Mouse (Mus musculus): ENCODE data around the gene Ppcs. TPM values are rescaled to one million over a fixed set of nuclear protein-coding genes. Genes with fewer than 3 reads are reported as not detected.

Ppcs gene
- polyA plus RNA-seq, 2 experiments: 15.3 to 28.4 TPM

GRCm38 (mm10) chr4:119389184-119389583, 33.0 kb downstream of the Ppcs start:
- no peak overlapping the region for H3K27ac ChIP-seq (replicated peaks; ENCODE audit: low read depth, low read length)
- H3K9ac ChIP-seq (ENCODE audit: low read depth, low read length, severe bottlenecking): no peak overlapping the region
- no peaks in the 10 kb centered on the region for H3K36me3 ChIP-seq (ENCODE audit: control insufficient read depth, insufficient read depth, low read length)
- no peak overlapping the region for H3K4me2 ChIP-seq (replicated peaks; ENCODE audit: low read depth, low read length, severe bottlenecking)
- no peaks in the 10 kb centered on the region for H3K4me1 ChIP-seq (ENCODE audit: control insufficient read depth, insufficient read depth, low read length)
- H3K27me3 ChIP-seq (ENCODE audit: control insufficient read depth, insufficient read depth, low read length): no peaks in the 10 kb centered on the region
- no peak overlapping the region for H3K4me3 ChIP-seq (replicated peaks; ENCODE audit: low read length)
- 54% methylated on average over 3 of the region's 3 CpGs for WGBS
- ATAC-seq (ENCODE audit: low FRiP score, low read depth) (no peak), DNase-seq (ENCODE audit: low spot score) (no peak)
- no peak for TF ChIP-seq POLR2A (IDR thresholded peaks at IDR 0.05; ENCODE audit: borderline replicate concordance, extremely low read depth, insufficient read depth, insufficient read length)
- H3K9me3 ChIP-seq (ENCODE audit: control insufficient read depth, low read length): no peaks in the 10 kb centered on the region; the same call in 1 of the 2 replicates

GRCm38 (mm10) chr4:119381471-119382190, 40.6 kb downstream of the Ppcs start:
- Histone ChIP-seq H3K27ac (replicated peaks; ENCODE audit: low read depth, low read length) (no peak overlapping the region), H3K4me2 (replicated peaks; ENCODE audit: low read depth, low read length, severe bottlenecking) (no peak overlapping the region), H3K36me3 (ENCODE audit: control insufficient read depth, insufficient read depth, low read length) (no peaks in the 10 kb centered on the region), H3K9ac (ENCODE audit: low read depth, low read length, severe bottlenecking) (no peak overlapping the region), H3K4me3 (replicated peaks; ENCODE audit: low read length) (no peak overlapping the region), H3K4me1 (ENCODE audit: control insufficient read depth, insufficient read depth, low read length) (no peaks in the 10 kb centered on the region), H3K27me3 (ENCODE audit: control insufficient read depth, insufficient read depth, low read length) (no peaks in the 10 kb centered on the region), H3K9me3 (ENCODE audit: control insufficient read depth, low read length) (no peaks in the 10 kb centered on the region)
- no peak for TF ChIP-seq POLR2A (IDR thresholded peaks at IDR 0.05; ENCODE audit: borderline replicate concordance, extremely low read depth, insufficient read depth, insufficient read length)
- ATAC-seq (ENCODE audit: low FRiP score, low read depth) (no peak), DNase-seq (ENCODE audit: low spot score) (no peak)
- WGBS: 76% methylated on average over 7 of the region's 7 CpGs

GRCm38 (mm10) chr4:119369460-119369859, 52.8 kb downstream of the Ppcs start:
- DNase-seq (ENCODE audit: low spot score): no peak
- ATAC-seq (ENCODE audit: low FRiP score, low read depth): no peak
- TF ChIP-seq POLR2A (IDR thresholded peaks at IDR 0.05; ENCODE audit: borderline replicate concordance, extremely low read depth, insufficient read depth, insufficient read length): no peak
- Histone ChIP-seq H3K4me2 (replicated peaks; ENCODE audit: low read depth, low read length, severe bottlenecking) (no peak overlapping the region), H3K9me3 (ENCODE audit: control insufficient read depth, low read length) (no peaks in the 10 kb centered on the region), H3K4me3 (replicated peaks; ENCODE audit: low read length) (no peak overlapping the region), H3K9ac (ENCODE audit: low read depth, low read length, severe bottlenecking) (no peak overlapping the region), H3K27ac (replicated peaks; ENCODE audit: low read depth, low read length) (no peak overlapping the region), H3K36me3 (ENCODE audit: control insufficient read depth, insufficient read depth, low read length) (no peaks in the 10 kb centered on the region), H3K27me3 (ENCODE audit: control insufficient read depth, insufficient read depth, low read length) (no peaks in the 10 kb centered on the region), H3K4me1 (ENCODE audit: control insufficient read depth, insufficient read depth, low read length) (no peaks in the 10 kb centered on the region)
- 83% methylated on average over 6 of the region's 6 CpGs for WGBS

Other genes starting within 250 kb of the Ppcs start
- 10.6 and 13.1 TPM in 2 replicates for gene Zfp691, start 248.2 kb downstream of the Ppcs start, polyA plus RNA-seq (2012; rRNA removed)
- 7.2 TPM in 2 replicates for gene Zfp691, start 248.2 kb downstream of the Ppcs start, polyA plus RNA-seq (2014; fragmentation: Nextera tagmentation; extraction: Ambion mirVana)
- 1.7 and 2.1 TPM in 2 replicates for gene Ermap, start 232.4 kb downstream of the Ppcs start, polyA plus RNA-seq (2012; rRNA removed)
- 0.97 and 1.6 TPM in 2 replicates for gene Ermap, start 232.4 kb downstream of the Ppcs start, polyA plus RNA-seq (2014; fragmentation: Nextera tagmentation; extraction: Ambion mirVana)
- 109 and 125 TPM in 2 replicates for gene Svbp, start 227.1 kb downstream of the Ppcs start, polyA plus RNA-seq (2012; rRNA removed)
- gene Svbp, start 227.1 kb downstream of the Ppcs start, polyA plus RNA-seq (2014; fragmentation: Nextera tagmentation; extraction: Ambion mirVana): 211 and 245 TPM in 2 replicates
- 0.11 and 0.19 TPM in 2 replicates for gene Tmem269, start 204.2 kb downstream of the Ppcs start, polyA plus RNA-seq (2012; rRNA removed)
- gene Tmem269, start 204.2 kb downstream of the Ppcs start, polyA plus RNA-seq (2014; fragmentation: Nextera tagmentation; extraction: Ambion mirVana): not detected in 2 replicates
- 17.2 and 17.6 TPM in 2 replicates for gene AU022252, start 189.7 kb downstream of the Ppcs start, polyA plus RNA-seq (2012; rRNA removed)
- 31.9 and 33.9 TPM in 2 replicates for gene AU022252, start 189.7 kb downstream of the Ppcs start, polyA plus RNA-seq (2014; fragmentation: Nextera tagmentation; extraction: Ambion mirVana)
- gene P3h1, start 189.5 kb downstream of the Ppcs start, polyA plus RNA-seq (2012; rRNA removed): 162 and 200 TPM in 2 replicates
- 93.2 and 98.0 TPM in 2 replicates for gene P3h1, start 189.5 kb downstream of the Ppcs start, polyA plus RNA-seq (2014; fragmentation: Nextera tagmentation; extraction: Ambion mirVana)
- gene Cldn19, start 167.0 kb downstream of the Ppcs start, polyA plus RNA-seq (2012; rRNA removed): 0.38 and 0.59 TPM in 2 replicates
- 0.10 and 0.91 TPM in 2 replicates for gene Cldn19, start 167.0 kb downstream of the Ppcs start, polyA plus RNA-seq (2014; fragmentation: Nextera tagmentation; extraction: Ambion mirVana)
- gene Ybx1, start 127.8 kb downstream of the Ppcs start, polyA plus RNA-seq (2012; rRNA removed): 410 and 546 TPM in 2 replicates
- gene Ybx1, start 127.8 kb downstream of the Ppcs start, polyA plus RNA-seq (2014; fragmentation: Nextera tagmentation; extraction: Ambion mirVana): 757 and 793 TPM in 2 replicates
- 65.0 and 81.4 TPM in 2 replicates for gene Ppih, start 101.9 kb downstream of the Ppcs start, polyA plus RNA-seq (2012; rRNA removed)
- 87.9 and 88.5 TPM in 2 replicates for gene Ppih, start 101.9 kb downstream of the Ppcs start, polyA plus RNA-seq (2014; fragmentation: Nextera tagmentation; extraction: Ambion mirVana)
- gene Ccdc30, start 6.9 kb downstream of the Ppcs start, polyA plus RNA-seq (2012; rRNA removed): 2.5 TPM in 2 replicates
- 3.9 and 5.8 TPM in 2 replicates for gene Ccdc30, start 6.9 kb downstream of the Ppcs start, polyA plus RNA-seq (2014; fragmentation: Nextera tagmentation; extraction: Ambion mirVana)
- 0.19 and 0.29 TPM in 2 replicates for gene Zmynd12, start 394 bp upstream of the Ppcs start, polyA plus RNA-seq (2012; rRNA removed)
- 0.22 and 0.29 TPM in 2 replicates for gene Zmynd12, start 394 bp upstream of the Ppcs start, polyA plus RNA-seq (2014; fragmentation: Nextera tagmentation; extraction: Ambion mirVana)
- gene Rimkla, start 70.2 kb upstream of the Ppcs start, polyA plus RNA-seq (2012; rRNA removed): 0.79 and 1.1 TPM in 2 replicates
- gene Rimkla, start 70.2 kb upstream of the Ppcs start, polyA plus RNA-seq (2014; fragmentation: Nextera tagmentation; extraction: Ambion mirVana): 0.62 and 0.75 TPM in 2 replicates
- 31.5 and 34.5 TPM in 2 replicates for gene Foxj3, start 114.6 kb upstream of the Ppcs start, polyA plus RNA-seq (2012; rRNA removed)
- 23.5 and 25.4 TPM in 2 replicates for gene Foxj3, start 114.6 kb upstream of the Ppcs start, polyA plus RNA-seq (2014; fragmentation: Nextera tagmentation; extraction: Ambion mirVana)
- gene Frg2f1, start 117.1 kb upstream of the Ppcs start, polyA plus RNA-seq (2012; rRNA removed): 10.2 and 12.2 TPM in 2 replicates
- 5.0 and 5.5 TPM in 2 replicates for gene Frg2f1, start 117.1 kb upstream of the Ppcs start, polyA plus RNA-seq (2014; fragmentation: Nextera tagmentation; extraction: Ambion mirVana)
- not detected in 2 replicates for gene Guca2a, start 215.3 kb upstream of the Ppcs start, polyA plus RNA-seq (2012; rRNA removed)
- not detected in 2 replicates for gene Guca2a, start 215.3 kb upstream of the Ppcs start, polyA plus RNA-seq (2014; fragmentation: Nextera tagmentation; extraction: Ambion mirVana)
- gene Guca2b, start 236.5 kb upstream of the Ppcs start, polyA plus RNA-seq (2012; rRNA removed): 3.6 TPM in 1 of 2 replicates, not detected in the other
- gene Guca2b, start 236.5 kb upstream of the Ppcs start, polyA plus RNA-seq (2014; fragmentation: Nextera tagmentation; extraction: Ambion mirVana): not detected in 2 replicates